Mouse (Mus musculus) liver, postnatal 0 days (tissue): ENCODE results near the gene Nmi. TPM values are rescaled to one million over a fixed set of nuclear protein-coding genes. Genes with fewer than 3 reads are reported as not detected.
A peak's percentile ranks its signal among the peaks of the same experiment; 100 is the strongest.

ENCODE experiments used
- ATAC-seq: fragments of 200-750 bp; cut with Nextera tagmentation; 2 replicates; pipeline ENCODE4 v1.8.0; 2017; ENCODE audit warnings: mild to moderate bottlenecking, moderate library complexity
- DNase-seq: peaks from one replicate; pipeline ENCODE4 v3.0.0-alpha.2; 2016
- H3K27ac ChIP-seq: fragments of 300-500 bp; sonication (generic); 2 replicates; pipeline ENCODE4 v1.5.1; 2014; ENCODE audit warnings: antibody characterized with exemption, moderate library complexity, mild to moderate bottlenecking, low read depth
- H3K27me3 ChIP-seq: fragments of 300-500 bp; sonication (generic); 2 replicates; pipeline ENCODE4 v1.6.1; 2014; ENCODE audit warnings: low read length, control low read depth, mixed read lengths; ENCODE audit not compliant: insufficient read depth
- H3K36me3 ChIP-seq: fragments of 300-500 bp; sonication (generic); replicated peaks from 2 replicates; pipeline ENCODE4 v1.6.1; 2014; ENCODE audit warnings: mild to moderate bottlenecking, control low read depth, low read length, moderate library complexity, mixed read lengths; ENCODE audit not compliant: insufficient read depth
- H3K4me1 ChIP-seq: fragments of 300-500 bp; sonication (generic); 2 replicates; pipeline ENCODE4 v1.6.1; 2014; ENCODE audit warnings: antibody characterized with exemption, mild to moderate bottlenecking, control low read depth; ENCODE audit not compliant: insufficient read depth
- H3K4me2 ChIP-seq: fragments of 300-500 bp; sonication (generic); 2 replicates; pipeline ENCODE4 v1.6.1; 2014; ENCODE audit warnings: low read depth, mild to moderate bottlenecking, low read length, moderate library complexity, mixed read lengths
- H3K4me3 ChIP-seq: fragments of 300-500 bp; sonication (generic); 2 replicates; pipeline ENCODE4 v1.5.1; 2014; ENCODE audit warnings: low read depth, low read length
- H3K9ac ChIP-seq: fragments of 300-500 bp; sonication (generic); replicated peaks from 2 replicates; pipeline ENCODE4 v1.6.1; 2014; ENCODE audit warnings: mild to moderate bottlenecking, moderate library complexity
- H3K9me3 ChIP-seq: fragments of 300-500 bp; sonication (generic); 2 replicates; pipeline ENCODE4 v1.6.1; 2016; ENCODE audit warnings: mild to moderate bottlenecking, control low read depth, low read length, mixed read lengths
- CTCF ChIP-seq: sonication (generic); IDR thresholded peaks from 2 replicates; pipeline ENCODE4 v1.5.1; 2016; ENCODE audit warnings: antibody characterized with exemption, low read depth
- EP300 ChIP-seq: IDR thresholded peaks from 2 replicates; pipeline ENCODE4 v1.6.1; 2016; ENCODE audit warnings: antibody characterized with exemption, low read depth, mild to moderate bottlenecking
- WGBS: fragments of 180-500 bp; shearing (Covaris S2); extraction: QIAGEN DNeasy Blood & Tissue Kit; methylation state at CpG from one replicate; pipeline ENCODE4 v1.1.7; 2014; ENCODE audit not compliant: insufficient replicate concordance; 5-methylcytosine and 5-hydroxymethylcytosine counted together
- polyA plus RNA-seq: library from polyadenylated mRNA; unstranded; fragments of >200 nt; fragmentation: Nextera tagmentation; extraction: Ambion mirVana; gene quantifications from 2 replicates; pipeline ENCODE4 v1.2.1, GENCODE M21; 2015

Nmi gene
- polyA plus RNA-seq, 1 experiment from 2014 or later = 23.0 TPM

- Histone ChIP-seq H3K9ac (no peak overlapping the region), H3K36me3 (no peaks in the 10 kb centered on the region), H3K9me3 (no peaks in the 10 kb centered on the region), H3K4me1 (peaks cover 14% of the 10 kb centered on the region), H3K4me3 (no peak overlapping the region), H3K27me3 (no peaks in the 10 kb centered on the region), H3K4me2 (no peak overlapping the region), H3K27ac (no peak overlapping the region)
- WGBS = 75% methylated on average over 3 of the region's 3 CpGs
- no peak for ATAC-seq
- no peak for TF ChIP-seq EP300
- DNase-seq = no peak
Measured at GRCm38 (mm10) chr2:51936585-51936984, 36.7 kb downstream of the Nmi start.

GRCm38 (mm10) chr2:51935921-51936320 lies 37.4 kb downstream of the Nmi start:
- no peak for ATAC-seq
- DNase-seq = no peak
- Histone ChIP-seq H3K36me3 (0 out of 2 replicates have a peak, but pooled peaks cover 4% of the 10 kb centered on the region), H3K4me3 (no peak overlapping the region), H3K27ac (no peak overlapping the region), H3K4me1 (peaks cover 16% of the 10 kb centered on the region), H3K27me3 (no peaks in the 10 kb centered on the region), H3K9ac (no peak overlapping the region; the same call in 1 of the 2 replicates), H3K9me3 (no peaks in the 10 kb centered on the region), H3K4me2 (peak overlapping the region; percentile 87)
- no peak for TF ChIP-seq EP300
- TF ChIP-seq CTCF = no peak
- WGBS = 77% methylated on average over 7 of the region's 7 CpGs

- Histone ChIP-seq H3K36me3 (0 out of 2 replicates have a peak, but pooled peaks cover 7% of the 10 kb centered on the region), H3K27ac (peak within 1 kb of the TSS; percentile 94), H3K27me3 (no peaks in the 10 kb centered on the region), H3K9me3 (no peaks in the 10 kb centered on the region), H3K4me1 (peaks cover 16% of the 10 kb centered on the region), H3K4me2 (peak within 1 kb of the TSS; percentile 87), H3K4me3 (peak within 1 kb of the TSS; percentile 91), H3K9ac (peak within 1 kb of the TSS; percentile 90)
- WGBS = under 1% methylated on average over 48 of the region's 48 CpGs
- TF ChIP-seq EP300 (no peak), CTCF (peak; percentile 55)
- ATAC-seq (peak; percentile 74), DNase-seq (peak; percentile 85)
Measured at GRCm38 (mm10) chr2:51934574-51935334, 38.5 kb downstream of the Nmi start, which contains the start of gene Rbm43. TSS of gene Rbm43 (minus strand) at chr2:51935163.

- peak overlapping the region; percentile 87 for H3K4me2 ChIP-seq
- WGBS = 27% methylated on average over 12 of the region's 12 CpGs
- peak; percentile 26 for DNase-seq
- TF ChIP-seq EP300 (no peak), CTCF (no peak)
- peaks cover 16% of the 10 kb centered on the region for H3K4me1 ChIP-seq
- ATAC-seq = peak; percentile 32; the same call in 1 of the 2 replicates
- peaks cover 12% of the 10 kb centered on the region; the same call in 1 of the 2 replicates for H3K36me3 ChIP-seq
- no peaks in the 10 kb centered on the region for H3K27me3 ChIP-seq
- peak overlapping the region; percentile 91 for H3K4me3 ChIP-seq
- peak overlapping the region; percentile 94 for H3K27ac ChIP-seq
- H3K9ac ChIP-seq = peak overlapping the region; percentile 90
- H3K9me3 ChIP-seq = no peaks in the 10 kb centered on the region
Measured at GRCm38 (mm10) chr2:51933341-51934134, 39.8 kb downstream of the Nmi start.

GRCm38 (mm10) chr2:51931241-51931640 lies 42.1 kb downstream of the Nmi start:
- Histone ChIP-seq H3K4me1 (peaks cover 10% of the 10 kb centered on the region; the same call in 1 of the 2 replicates), H3K9ac (no peak overlapping the region), H3K9me3 (no peaks in the 10 kb centered on the region), H3K27me3 (no peaks in the 10 kb centered on the region), H3K4me2 (no peak overlapping the region), H3K4me3 (no peak overlapping the region), H3K36me3 (peaks cover 20% of the 10 kb centered on the region; the same call in 1 of the 2 replicates), H3K27ac (no peak overlapping the region)
- DNase-seq (no peak), ATAC-seq (no peak)
- TF ChIP-seq CTCF (no peak), EP300 (no peak)
- 80% methylated on average over 7 of the region's 7 CpGs for WGBS

- Histone ChIP-seq H3K27me3 (no peaks in the 10 kb centered on the region), H3K4me1 (no peaks in the 10 kb centered on the region), H3K36me3 (no peaks in the 10 kb centered on the region), H3K4me3 (no peak overlapping the region), H3K9me3 (no peaks in the 10 kb centered on the region), H3K4me2 (no peak overlapping the region), H3K9ac (no peak overlapping the region), H3K27ac (no peak overlapping the region)
- WGBS = 17% methylated on average over 5 of the region's 5 CpGs
- ATAC-seq = peak; percentile 38; the same call in 1 of the 2 replicates
- DNase-seq = peak; percentile 63
- TF ChIP-seq CTCF (peak; percentile 87), EP300 (no peak)
Measured at GRCm38 (mm10) chr2:51914944-51915680, 58.2 kb downstream of the Nmi start.
